Mouse (Mus musculus): ENCODE measurements at regions not wholly inside any gene's neighbourhood (a gene's known extent, or its start where the extent isn't known, plus 50 kb on each side); places are given as distances from the start of the nearest gene placed in this dataset.

DNA sequence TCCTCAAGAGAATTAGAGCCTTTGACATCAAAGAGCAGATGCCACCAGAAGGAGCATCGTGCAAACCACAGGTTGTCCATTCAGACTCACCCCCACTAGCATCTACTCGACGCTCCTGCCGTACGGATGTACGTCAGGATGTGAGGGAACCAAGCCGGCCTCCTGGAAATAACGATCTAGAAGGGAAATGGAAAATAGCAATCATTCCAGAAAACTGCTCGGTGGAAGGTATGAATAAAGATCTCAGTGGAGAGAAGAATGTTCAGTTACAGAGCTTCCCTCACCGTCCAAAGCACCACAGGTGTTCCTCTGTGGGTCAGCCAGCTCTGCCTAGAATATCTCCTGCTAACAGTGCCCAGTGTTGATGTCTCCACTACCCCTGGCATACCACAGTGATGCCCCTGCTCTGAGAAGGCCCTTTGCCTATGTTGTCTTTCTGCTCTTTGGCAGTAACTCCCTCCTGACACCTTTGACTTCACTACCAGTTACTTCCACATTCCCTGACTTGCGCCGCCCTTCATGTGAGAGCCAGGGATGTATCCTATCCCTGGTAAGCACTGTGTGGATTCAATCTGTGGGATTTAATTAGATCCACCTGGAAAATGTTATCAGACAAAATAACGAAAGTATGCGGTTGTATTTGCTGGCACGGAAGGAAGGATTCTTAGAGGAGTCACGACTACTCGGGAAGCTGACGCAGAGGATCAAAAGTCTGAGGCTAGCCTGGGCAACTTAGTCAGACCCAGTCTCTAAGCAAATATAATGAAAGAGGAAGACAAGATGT, 152.4 kb upstream of the Irf2bp2 start:
- no peak for DNase-seq (ENCODE audit: low read depth, low spot score)
- H3K9me3 ChIP-seq (replicated peaks; ENCODE audit: insufficient read depth, low read length), result no peaks in the 10 kb centered on the region
- H3K9ac ChIP-seq (ENCODE audit: control insufficient read depth, low read depth, low read length, poor library complexity, severe bottlenecking), result no peak overlapping the region
- H3K27ac ChIP-seq (ENCODE audit: control insufficient read depth, low read depth, low read length), result no peak overlapping the region
- no peaks in the 10 kb centered on the region for H3K36me3 ChIP-seq (ENCODE audit: control insufficient read depth in 1 of 2, insufficient read depth in 2 of 2, low read length in 2 of 2)
- H3K79me2 ChIP-seq (ENCODE audit: control insufficient read depth, insufficient read depth, low read length, poor library complexity), result no peaks in the 10 kb centered on the region
- peaks cover 0 to 2% of the 10 kb centered on the region in 2 experiments; a peak in 2 of 4 replicates for H3K27me3 ChIP-seq (ENCODE audit: control insufficient read depth in 1 of 2, insufficient read depth in 2 of 2, low read length in 2 of 2)
- no peaks in the 10 kb centered on the region for H3K4me1 ChIP-seq (ENCODE audit: control insufficient read depth in 1 of 2, insufficient read depth in 2 of 2, low read length in 2 of 2)
- no peak for TF ChIP-seq CHD2 (IDR thresholded peaks at IDR 0.05; ENCODE audit: low read length)
- no peak for TF ChIP-seq MAFK (IDR thresholded peaks at IDR 0.05; ENCODE audit: borderline replicate concordance, low read depth, low read length)
- no peak overlapping the region for H3K4me3 ChIP-seq (ENCODE audit: control insufficient read depth in 1 of 2, insufficient read depth in 1 of 2, low read depth in 2 of 2, low read length in 2 of 2)

DNA sequence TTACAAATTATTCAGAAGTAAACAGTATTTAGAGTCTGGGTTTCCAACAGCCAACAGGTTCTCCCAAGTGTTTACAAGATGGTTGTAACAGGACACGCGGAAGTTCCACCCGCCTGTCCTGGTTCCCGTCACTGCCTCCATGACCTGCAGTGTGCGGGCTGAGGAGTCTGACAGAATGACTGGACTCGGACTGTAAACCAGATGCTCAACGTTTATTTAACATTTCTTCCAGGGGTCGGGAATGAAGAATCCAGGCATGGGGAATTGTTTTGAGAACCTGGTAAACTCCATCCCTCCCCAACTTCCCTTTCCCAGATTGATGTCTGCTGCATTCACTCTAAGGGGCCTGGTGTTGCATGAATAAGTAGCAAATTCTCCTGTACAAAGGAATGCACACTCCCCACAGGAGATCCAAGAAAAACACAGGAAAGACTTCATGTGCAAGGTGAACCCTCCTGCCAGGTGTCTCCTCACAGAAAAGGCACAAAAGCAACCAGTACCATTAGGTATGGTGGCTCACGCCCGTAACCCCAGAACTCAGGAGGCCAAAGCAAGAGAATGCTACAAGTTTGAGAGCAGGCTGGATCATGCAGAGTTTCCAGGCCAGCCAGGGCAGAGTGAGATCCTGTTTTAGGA, 151.1 kb upstream of the Irf2bp2 start:
- no peak for DNase-seq (ENCODE audit: low read depth, low spot score)
- Histone ChIP-seq H3K4me1 (ENCODE audit: control insufficient read depth in 1 of 2, insufficient read depth in 2 of 2, low read length in 2 of 2) (no peaks in the 10 kb centered on the region), H3K27ac (ENCODE audit: control insufficient read depth, low read depth, low read length) (no peak overlapping the region), H3K9me3 (replicated peaks; ENCODE audit: insufficient read depth, low read length) (no peaks in the 10 kb centered on the region), H3K36me3 (ENCODE audit: control insufficient read depth in 1 of 2, insufficient read depth in 2 of 2, low read length in 2 of 2) (no peaks in the 10 kb centered on the region), H3K4me3 (ENCODE audit: control insufficient read depth in 1 of 2, insufficient read depth in 1 of 2, low read depth in 2 of 2, low read length in 2 of 2) (no peak overlapping the region), H3K79me2 (ENCODE audit: control insufficient read depth, insufficient read depth, low read length, poor library complexity) (no peaks in the 10 kb centered on the region), H3K27me3 (ENCODE audit: control insufficient read depth in 1 of 2, insufficient read depth in 2 of 2, low read length in 2 of 2) (peaks cover 0 to 2% of the 10 kb centered on the region in 2 experiments; a peak in 3 of 4 replicates), H3K9ac (ENCODE audit: control insufficient read depth, low read depth, low read length, poor library complexity, severe bottlenecking) (no peak overlapping the region)
- TF ChIP-seq HCFC1 (IDR thresholded peaks at IDR 0.05; ENCODE audit: low read depth, low read length), result no peak
- TF ChIP-seq MYC (IDR thresholded peaks at IDR 0.05; ENCODE audit: low read depth, low read length), result no peak
- TF ChIP-seq TAL1 (IDR thresholded peaks at IDR 0.05; ENCODE audit: low read length), result no peak
- TF ChIP-seq CTCF (IDR thresholded peaks at IDR 0.05 in 2 of 3, conservative IDR thresholded peaks at IDR 0.05 in 1 of 3; ENCODE audit: control insufficient read depth in 1 of 3, insufficient read depth in 1 of 3, low read depth in 2 of 3, low read length in 3 of 3, poor library complexity in 1 of 3, severe bottlenecking in 1 of 3), result no peak
- no peak for TF ChIP-seq E2F4 (IDR thresholded peaks at IDR 0.05; ENCODE audit: borderline replicate concordance, low read depth, low read length)
- TF ChIP-seq POLR2A (IDR thresholded peaks at IDR 0.05; ENCODE audit: control insufficient read depth in 1 of 2, insufficient read depth in 1 of 2, low read depth in 1 of 2, low read length in 2 of 2, poor library complexity in 1 of 2), result no peak
- no peak for TF ChIP-seq KAT2A (conservative IDR thresholded peaks at IDR 0.05; ENCODE audit: low read depth, low read length)
- TF ChIP-seq POLR2AphosphoS2 (IDR thresholded peaks at IDR 0.05; ENCODE audit: low read length), result no peak
- no peak for TF ChIP-seq GABPA (IDR thresholded peaks at IDR 0.05; ENCODE audit: low read depth, low read length)
- TF ChIP-seq TBP (IDR thresholded peaks at IDR 0.05; ENCODE audit: low read depth, low read length), result no peak
- no peak for TF ChIP-seq CHD2 (IDR thresholded peaks at IDR 0.05; ENCODE audit: low read length)
- TF ChIP-seq MXI1 (IDR thresholded peaks at IDR 0.05; ENCODE audit: low read depth, low read length), result no peak
- no peak for TF ChIP-seq MAX (IDR thresholded peaks at IDR 0.05; ENCODE audit: low read length)
- no peak for TF ChIP-seq MAFK (IDR thresholded peaks at IDR 0.05; ENCODE audit: borderline replicate concordance, low read depth, low read length)
- no peak for TF ChIP-seq EP300 (IDR thresholded peaks at IDR 0.05; ENCODE audit: low read depth in 1 of 2, low read length in 2 of 2)
- TF ChIP-seq MYB (IDR thresholded peaks at IDR 0.05; ENCODE audit: low read depth, low read length), result no peak
